Mouse (Mus musculus) intestine, embryonic 15.5 days (tissue): ENCODE measurements at regions not wholly inside any gene's neighbourhood (a gene's known extent, or its start where the extent isn't known, plus 50 kb on each side); places are given as distances from the start of the nearest gene placed in this dataset.

Experiments used
- ATAC-seq: fragments of 200-750 bp; cut with Nextera tagmentation; 2 replicates; pipeline ENCODE4 v1.8.0; 2017; ENCODE audit warnings: moderate TSS enrichment, moderate library complexity
- H3K27ac ChIP-seq: fragments of 300-500 bp; sonication (generic); 2 replicates; pipeline ENCODE4 v1.5.1; 2015; ENCODE audit warnings: mild to moderate bottlenecking, inconsistent platforms
- H3K27me3 ChIP-seq: fragments of 300-500 bp; sonication (generic); replicated peaks from 2 replicates; pipeline ENCODE4 v1.6.1; 2015; ENCODE audit warnings: inconsistent platforms
- H3K36me3 ChIP-seq: fragments of 300-500 bp; sonication (generic); 2 replicates; pipeline ENCODE4 v1.6.1; 2015; ENCODE audit warnings: inconsistent platforms
- H3K4me1 ChIP-seq: fragments of 300-500 bp; sonication (generic); replicated peaks from 2 replicates; pipeline ENCODE4 v1.6.1; 2015; ENCODE audit warnings: inconsistent platforms
- H3K4me2 ChIP-seq: fragments of 300-500 bp; sonication (generic); replicated peaks from 2 replicates; pipeline ENCODE4 v1.6.1; 2015; ENCODE audit warnings: mild to moderate bottlenecking, inconsistent platforms
- H3K4me3 ChIP-seq: fragments of 300-500 bp; sonication (generic); replicated peaks from 2 replicates; pipeline ENCODE4 v1.5.1; 2015; ENCODE audit warnings: inconsistent platforms
- H3K9ac ChIP-seq: fragments of 300-500 bp; sonication (generic); 2 replicates; pipeline ENCODE4 v1.6.1; 2015; ENCODE audit warnings: inconsistent platforms
- H3K9me3 ChIP-seq: fragments of 300-500 bp; sonication (generic); 2 replicates; pipeline ENCODE4 v1.6.1; 2016; ENCODE audit warnings: inconsistent platforms
- WGBS: fragments of 180-500 bp; shearing (Covaris S2); methylation state at CpG from one replicate; pipeline ENCODE4 v1.1.7; 2015; 5-methylcytosine and 5-hydroxymethylcytosine counted together

GRCm38 (mm10) chr7:63811816-63812215 lies 104.8 kb upstream of the E030018B13Rik start:
- no peaks in the 10 kb centered on the region for H3K4me1 ChIP-seq
- H3K27me3 ChIP-seq, result no peaks in the 10 kb centered on the region
- H3K9me3 ChIP-seq, result no peaks in the 10 kb centered on the region
- 88% methylated on average over 4 of the region's 4 CpGs for WGBS
- no peaks in the 10 kb centered on the region for H3K36me3 ChIP-seq
- H3K9ac ChIP-seq, result no peak overlapping the region
- H3K4me2 ChIP-seq, result no peak overlapping the region
- ATAC-seq, result no peak
- no peak overlapping the region for H3K27ac ChIP-seq
- no peak overlapping the region for H3K4me3 ChIP-seq

- Histone ChIP-seq H3K36me3 (no peaks in the 10 kb centered on the region), H3K4me1 (no peaks in the 10 kb centered on the region), H3K27ac (no peak overlapping the region), H3K9ac (no peak overlapping the region), H3K9me3 (no peaks in the 10 kb centered on the region), H3K4me3 (no peak overlapping the region), H3K4me2 (no peak overlapping the region), H3K27me3 (no peaks in the 10 kb centered on the region)
- 91% methylated on average over 9 of the region's 9 CpGs for WGBS
- ATAC-seq, result no peak
These were observed 101.1 kb upstream of the E030018B13Rik start for GRCm38 (mm10) chr7:63815531-63815930.

GRCm38 (mm10) chr7:63816056-63816941 lies 100.4 kb upstream of the E030018B13Rik start:
- Histone ChIP-seq H3K27ac (peak overlapping the region; percentile 19; the same call in 1 of the 2 replicates), H3K4me2 (no peak overlapping the region), H3K9ac (no peak overlapping the region), H3K36me3 (no peaks in the 10 kb centered on the region), H3K9me3 (no peaks in the 10 kb centered on the region), H3K4me3 (no peak overlapping the region), H3K4me1 (no peaks in the 10 kb centered on the region), H3K27me3 (no peaks in the 10 kb centered on the region)
- WGBS, result 68% methylated on average over 10 of the region's 10 CpGs
- no peak for ATAC-seq

- WGBS, result 78% methylated on average over 1 of the region's 1 CpGs
- H3K9ac ChIP-seq, result no peak overlapping the region
- ATAC-seq, result no peak
- H3K36me3 ChIP-seq, result no peaks in the 10 kb centered on the region
- H3K4me1 ChIP-seq, result no peaks in the 10 kb centered on the region
- H3K4me2 ChIP-seq, result no peak overlapping the region
- no peaks in the 10 kb centered on the region for H3K9me3 ChIP-seq
- H3K27me3 ChIP-seq, result no peaks in the 10 kb centered on the region
- H3K27ac ChIP-seq, result no peak overlapping the region
- no peak overlapping the region for H3K4me3 ChIP-seq
These were observed 99.2 kb upstream of the E030018B13Rik start for GRCm38 (mm10) chr7:63817476-63817875.

GRCm38 (mm10) chr7:63818105-63818504 lies 98.6 kb upstream of the E030018B13Rik start:
- H3K27me3 ChIP-seq, result no peaks in the 10 kb centered on the region
- 91% methylated on average over 3 of the region's 3 CpGs for WGBS
- no peak overlapping the region for H3K27ac ChIP-seq
- H3K9ac ChIP-seq, result no peak overlapping the region
- H3K36me3 ChIP-seq, result no peaks in the 10 kb centered on the region
- no peak overlapping the region for H3K4me3 ChIP-seq
- no peaks in the 10 kb centered on the region for H3K4me1 ChIP-seq
- no peak overlapping the region for H3K4me2 ChIP-seq
- no peak for ATAC-seq
- no peaks in the 10 kb centered on the region for H3K9me3 ChIP-seq

GRCm38 (mm10) chr7:63820286-63820685 lies 96.4 kb upstream of the E030018B13Rik start:
- Histone ChIP-seq H3K4me1 (no peaks in the 10 kb centered on the region), H3K9ac (no peak overlapping the region), H3K27ac (no peak overlapping the region), H3K4me3 (no peak overlapping the region), H3K36me3 (no peaks in the 10 kb centered on the region), H3K9me3 (no peaks in the 10 kb centered on the region), H3K27me3 (no peaks in the 10 kb centered on the region), H3K4me2 (no peak overlapping the region)
- ATAC-seq, result no peak
- WGBS, result 74% methylated on average over 1 of the region's 1 CpGs

GRCm38 (mm10) chr7:63822001-63822400 lies 94.7 kb upstream of the E030018B13Rik start:
- H3K4me2 ChIP-seq, result no peak overlapping the region
- no peak overlapping the region for H3K27ac ChIP-seq
- no peak overlapping the region for H3K9ac ChIP-seq
- no peak overlapping the region for H3K4me3 ChIP-seq
- H3K27me3 ChIP-seq, result no peaks in the 10 kb centered on the region
- no peaks in the 10 kb centered on the region for H3K36me3 ChIP-seq
- H3K4me1 ChIP-seq, result no peaks in the 10 kb centered on the region
- WGBS, result 79% methylated on average over 2 of the region's 2 CpGs
- ATAC-seq, result no peak
- H3K9me3 ChIP-seq, result no peaks in the 10 kb centered on the region

- no peak overlapping the region for H3K4me2 ChIP-seq
- H3K27me3 ChIP-seq, result no peaks in the 10 kb centered on the region
- H3K9me3 ChIP-seq, result no peaks in the 10 kb centered on the region
- 38% methylated on average over 7 of the region's 7 CpGs for WGBS
- H3K36me3 ChIP-seq, result no peaks in the 10 kb centered on the region
- H3K9ac ChIP-seq, result no peak overlapping the region
- no peak for ATAC-seq
- no peaks in the 10 kb centered on the region for H3K4me1 ChIP-seq
- H3K27ac ChIP-seq, result peak overlapping the region; percentile 17; the same call in 1 of the 2 replicates
- H3K4me3 ChIP-seq, result no peak overlapping the region
These were observed 92.6 kb upstream of the E030018B13Rik start for GRCm38 (mm10) chr7:63824009-63824408.

- Histone ChIP-seq H3K27me3 (no peaks in the 10 kb centered on the region), H3K36me3 (no peaks in the 10 kb centered on the region), H3K9ac (no peak overlapping the region), H3K27ac (no peak overlapping the region), H3K4me3 (no peak overlapping the region), H3K4me1 (no peaks in the 10 kb centered on the region), H3K4me2 (no peak overlapping the region), H3K9me3 (no peaks in the 10 kb centered on the region)
- WGBS, result 69% methylated on average over 9 of the region's 9 CpGs
- no peak for ATAC-seq
These were observed 87.2 kb upstream of the E030018B13Rik start for GRCm38 (mm10) chr7:63829362-63829920.

- Histone ChIP-seq H3K9me3 (no peaks in the 10 kb centered on the region), H3K4me2 (no peak overlapping the region), H3K9ac (no peak overlapping the region), H3K36me3 (no peaks in the 10 kb centered on the region), H3K4me1 (no peaks in the 10 kb centered on the region), H3K27ac (no peak overlapping the region), H3K4me3 (no peak overlapping the region), H3K27me3 (no peaks in the 10 kb centered on the region)
- 86% methylated on average over 6 of the region's 6 CpGs for WGBS
- no peak for ATAC-seq
These were observed 83.0 kb upstream of the E030018B13Rik start for GRCm38 (mm10) chr7:63833676-63834075.

GRCm38 (mm10) chr7:63835958-63836357 lies 80.7 kb upstream of the E030018B13Rik start:
- H3K36me3 ChIP-seq, result no peaks in the 10 kb centered on the region
- H3K4me2 ChIP-seq, result no peak overlapping the region
- H3K9me3 ChIP-seq, result no peaks in the 10 kb centered on the region
- H3K27ac ChIP-seq, result no peak overlapping the region
- H3K4me3 ChIP-seq, result no peak overlapping the region
- no peaks in the 10 kb centered on the region for H3K4me1 ChIP-seq
- no peaks in the 10 kb centered on the region for H3K27me3 ChIP-seq
- H3K9ac ChIP-seq, result no peak overlapping the region
- no peak for ATAC-seq
